Comparison of ENCODE assay signal across 11 mouse cellular contexts in genomic region chr3:105003960-105004463, GRCm38 (mm10). TPM values are rescaled to one million over a fixed set of nuclear protein-coding genes. Genes with fewer than 3 reads are reported as not detected.
DNase-seq lines count a peak whose midpoint lies in the region; ATAC-seq and TF ChIP-seq lines count a peak whose summit lies in the region.
"Had no signal": no experiment of that assay in that cellular context is flagged by ENCODE, and none has a peak within 500 bp of the region (broad histone marks: within the 10 kb centered on the region; RNA-seq: fewer than 3 reads in every experiment).

No protein-coding gene starts in this region.

- peaks cover 57% of the 10 kb centered on the region for H3K36me3 ChIP-seq in lung, embryonic 14.5 days (ENCODE audit: insufficient read depth)
- H3K36me3 ChIP-seq in thymus, adult 2 months (ENCODE audit: control insufficient read depth, insufficient read depth, low read length), result no peaks in the 10 kb centered on the region

- no peaks in the 10 kb centered on the region for H3K27me3 ChIP-seq in lung, embryonic 14.5 days (ENCODE audit: insufficient read depth, low read length)
- no peaks in the 10 kb centered on the region for H3K27me3 ChIP-seq in thymus, adult 2 months (ENCODE audit: control insufficient read depth, insufficient read depth, low read length)

- intact Hi-C loops in left cerebral cortex, postnatal 25 days (cut with DNase I), result no loop called here

- H3K9me3 ChIP-seq in lung, embryonic 14.5 days (ENCODE audit: low read depth, low read length), result no peaks in the 10 kb centered on the region
- H3K9me3 ChIP-seq: megakaryocyte, embryonic 14.5 days had no signal

- TF ChIP-seq CTCF in lung, embryonic 14.5 days (IDR thresholded peaks at IDR 0.05; ENCODE audit: low read depth), result no peak
- TF ChIP-seq CTCF in thymus, adult 2 months (IDR thresholded peaks at IDR 0.05; ENCODE audit: borderline replicate concordance, control insufficient read depth, extremely low read depth, insufficient read depth, low read length, poor library complexity), result no peak

- H3K4me3 ChIP-seq in lung, embryonic 14.5 days (ENCODE audit: low read depth, low read length), result no peak overlapping the region
- no peak overlapping the region for H3K4me3 ChIP-seq in thymus, adult 2 months (ENCODE audit: control insufficient read depth, insufficient read depth, low read length)
- H3K4me3 ChIP-seq: megakaryocyte, embryonic 14.5 days had no signal

- ATAC-seq in lung, embryonic 14.5 days (ENCODE audit: insufficient read depth), result no peak
- ATAC-seq in CD4-positive, CD25-positive, alpha-beta regulatory T cell, adult 4 months, result no peak

- DNase-seq in lung, embryonic 14.5 days, result peak; percentile 38
- DNase-seq in lung, postnatal 10 days, result no peak
- peak; percentile 60 to 67 for DNase-seq in frontal cortex, postnatal 36 days (ENCODE audit: low spot score in 2 of 2)
- peak; percentile 62 to 87 for DNase-seq in left cerebral cortex, postnatal 25 days (ENCODE audit: low spot score in 2 of 2)
- DNase-seq in right cerebral cortex, postnatal 36 days (ENCODE audit: low spot score in 2 of 2), result peak; percentile 51 to 64
- no peak for DNase-seq in thymus, adult 2 months
- no peak for DNase-seq in T-cell, adult 2 months (ENCODE audit: low spot score)
- DNase-seq: thymus, postnatal 36 days had no signal

- H3K4me2 ChIP-seq in lung, embryonic 14.5 days, result no peak overlapping the region

- peaks cover 6% of the 10 kb centered on the region for H3K4me1 ChIP-seq in lung, embryonic 14.5 days (ENCODE audit: insufficient read depth)
- no peaks in the 10 kb centered on the region for H3K4me1 ChIP-seq in thymus, adult 2 months (replicated peaks; ENCODE audit: control insufficient read depth, insufficient read depth, low read length)

- 71% methylated on average over 14 of the region's 14 CpGs for WGBS in lung, embryonic 14.5 days
- WGBS in thymus, adult 2 months, result 89% methylated on average over 14 of the region's 14 CpGs

- peak overlapping the region; percentile 58; the same call in 1 of the 2 replicates for H3K27ac ChIP-seq in lung, embryonic 14.5 days (ENCODE audit: low read depth)
- H3K27ac ChIP-seq in thymus, adult 2 months (ENCODE audit: control insufficient read depth, insufficient read depth, low read length), result no peak overlapping the region

- H3K9ac ChIP-seq in lung, embryonic 14.5 days, result no peak overlapping the region

- TF ChIP-seq POLR2A in thymus, adult 2 months (IDR thresholded peaks at IDR 0.05; ENCODE audit: control insufficient read depth, extremely low read depth, insufficient read depth, low read length, poor library complexity), result no peak

RNA-seq across cellular contexts. Expression of gene Wnt2b, which starts 42.3 kb away (rescaled TPM):
- 2.8 and 3.4 TPM in 2 replicates for polyA plus RNA-seq in lung, embryonic 14.5 days (2014; fragmentation: Nextera tagmentation; extraction: Ambion mirVana)
- 1 to 10 TPM; 2.5 to 2.8 TPM for total RNA-seq in left cerebral cortex, postnatal 25 days (2021)
- under 1 TPM; 0.35 to 0.75 TPM for polyA plus RNA-seq in CD4-positive, CD25-positive, alpha-beta regulatory T cell, adult 4 months (2017; shearing (Covaris generic))
- polyA plus RNA-seq in thymus, adult 2 months (2012; rRNA removed), result 0.89 and 1.2 TPM in 2 replicates
- total RNA-seq: hematopoietic stem cell, adult 5-6 weeks had no signal

RNA-seq across cellular contexts. Expression of gene Cttnbp2nl, which starts 48.9 kb away (rescaled TPM):
- 38.5 and 42.3 TPM in 2 replicates for polyA plus RNA-seq in lung, embryonic 14.5 days (2014; fragmentation: Nextera tagmentation; extraction: Ambion mirVana)
- total RNA-seq in left cerebral cortex, postnatal 25 days (2021), result 10 to 100 TPM; 23.3 to 25.6 TPM
- polyA plus RNA-seq in CD4-positive, CD25-positive, alpha-beta regulatory T cell, adult 4 months (2017; shearing (Covaris generic)), result under 1 TPM in 1 of 2 experiments, not detected in 1; 0.15 TPM
- 2.6 and 2.8 TPM in 2 replicates for polyA plus RNA-seq in thymus, adult 2 months (2012; rRNA removed)

Comparison
In these comparisons a context has a peak if more than half of its experiments do, and no peak if none do; other contexts are left out.
1. DNase-seq: peak in lung, embryonic 14.5 days (single experiment), frontal cortex, postnatal 36 days (2 of 2), left cerebral cortex, postnatal 25 days (2 of 2) and right cerebral cortex, postnatal 36 days (2 of 2); none in lung, postnatal 10 days (single experiment), thymus, adult 2 months (single experiment) and T-cell, adult 2 months (single experiment).
2. RNA of gene Cttnbp2nl, which starts 48.9 kb away (polyA plus RNA-seq): 38.5 to 42.3 TPM in lung, embryonic 14.5 days; 2.6 to 2.8 TPM in thymus, adult 2 months and 0.15 TPM in CD4-positive, CD25-positive, alpha-beta regulatory T cell, adult 4 months; every median in the first group is over 10 times any median in the second.